Mouse (Mus musculus): Measurements from ENCODE around the gene Prdm13.

Gene Prdm13

DNA sequence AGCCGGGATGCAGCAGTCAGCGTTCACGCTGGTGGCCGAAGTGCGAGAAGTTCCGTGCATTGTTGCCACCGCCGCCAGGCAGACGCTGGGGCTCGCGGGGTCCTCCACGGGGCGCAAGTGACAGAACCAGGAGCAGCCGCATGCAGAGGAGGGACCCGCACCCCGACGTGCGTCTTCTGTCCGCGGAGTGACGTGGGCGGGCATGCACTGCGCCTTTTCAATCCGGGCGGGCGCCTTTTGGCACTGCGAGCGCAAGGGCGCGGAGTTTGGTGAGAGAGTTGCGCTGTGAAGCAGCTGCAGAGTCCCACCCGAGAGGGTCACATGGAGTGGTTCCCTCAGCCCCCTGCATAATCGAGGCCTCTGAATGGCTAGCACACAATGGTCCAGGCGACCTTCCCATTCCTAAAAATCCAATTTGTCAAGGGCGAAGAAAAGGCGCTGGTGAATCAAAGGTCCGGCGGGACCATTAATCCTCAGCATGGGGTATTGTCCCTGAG is at the start of gene Prdm13:
Gene Prdm13 (minus strand): TSS at position 369 of the 497 bp plus-strand sequence.
- DNase-seq (ENCODE audit: low spot score) = peak; percentile 85

DNA sequence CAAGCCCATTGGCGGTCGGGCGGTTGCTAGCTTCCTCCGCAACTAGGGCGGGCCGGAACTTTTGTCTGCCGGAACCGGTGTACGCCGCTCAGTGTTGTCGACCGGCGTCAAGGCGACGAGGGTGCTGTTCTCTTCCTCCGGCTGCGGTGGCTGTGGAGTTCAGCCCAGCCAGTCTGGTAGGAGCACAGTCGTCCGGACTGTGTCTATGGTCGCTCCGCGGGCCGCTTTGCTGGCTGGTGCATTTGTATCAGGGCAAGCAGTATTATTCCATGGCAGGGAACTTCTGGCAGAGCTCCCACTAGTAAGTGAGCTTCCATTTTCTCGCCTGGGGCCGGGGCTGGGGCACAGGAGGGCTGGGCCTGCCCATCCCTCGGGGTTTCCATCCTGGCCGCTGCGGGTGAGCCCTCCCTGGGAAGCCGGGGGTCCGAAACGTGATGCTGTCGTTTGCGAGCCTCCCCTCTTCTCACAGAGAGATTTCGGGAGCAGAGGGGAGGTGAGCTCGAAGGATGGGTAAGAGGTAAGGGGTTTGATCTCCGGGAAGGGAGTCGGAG is 41.9 kb upstream of the Prdm13 start, which contains the start of gene Ccnc:
Gene Ccnc (plus strand): TSS at position 87 of the 551 bp plus-strand sequence.
- peak; percentile 95 for DNase-seq (ENCODE audit: low spot score)

DNA sequence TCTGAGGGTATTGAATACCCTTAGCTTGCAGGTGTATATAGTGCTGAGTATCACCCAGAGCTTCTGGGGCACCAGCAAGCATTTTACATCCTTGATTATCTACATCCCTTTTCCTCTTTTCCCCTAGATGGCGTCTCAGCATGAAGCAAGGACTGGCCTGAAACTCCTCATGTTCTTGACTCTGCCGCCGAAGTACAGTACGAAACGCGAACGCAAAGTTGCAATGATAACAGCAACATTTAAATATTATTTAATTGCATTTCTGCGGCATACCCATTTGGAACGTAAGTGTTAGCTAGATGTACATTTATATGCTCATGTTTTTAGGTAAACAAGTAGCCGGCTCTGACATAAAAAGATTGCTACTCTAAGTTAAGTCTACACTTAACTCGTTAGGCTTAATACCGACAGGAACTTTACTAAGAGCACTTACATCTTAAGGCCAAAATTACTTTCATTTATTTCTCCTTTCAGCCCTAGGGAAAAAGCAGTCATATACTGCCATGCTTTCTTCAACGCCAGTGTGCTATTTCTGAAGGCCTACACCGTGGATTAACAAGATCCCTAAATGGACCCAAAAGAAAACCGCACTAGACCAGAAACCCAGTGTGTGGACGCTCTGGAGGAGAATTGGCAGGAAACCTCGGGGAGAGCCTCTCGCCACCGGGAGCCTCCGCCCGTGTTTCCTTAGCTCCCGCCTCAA is 41.3 kb upstream of the Prdm13 start:
- DNase-seq (ENCODE audit: low spot score) = peak; percentile 81

DNA sequence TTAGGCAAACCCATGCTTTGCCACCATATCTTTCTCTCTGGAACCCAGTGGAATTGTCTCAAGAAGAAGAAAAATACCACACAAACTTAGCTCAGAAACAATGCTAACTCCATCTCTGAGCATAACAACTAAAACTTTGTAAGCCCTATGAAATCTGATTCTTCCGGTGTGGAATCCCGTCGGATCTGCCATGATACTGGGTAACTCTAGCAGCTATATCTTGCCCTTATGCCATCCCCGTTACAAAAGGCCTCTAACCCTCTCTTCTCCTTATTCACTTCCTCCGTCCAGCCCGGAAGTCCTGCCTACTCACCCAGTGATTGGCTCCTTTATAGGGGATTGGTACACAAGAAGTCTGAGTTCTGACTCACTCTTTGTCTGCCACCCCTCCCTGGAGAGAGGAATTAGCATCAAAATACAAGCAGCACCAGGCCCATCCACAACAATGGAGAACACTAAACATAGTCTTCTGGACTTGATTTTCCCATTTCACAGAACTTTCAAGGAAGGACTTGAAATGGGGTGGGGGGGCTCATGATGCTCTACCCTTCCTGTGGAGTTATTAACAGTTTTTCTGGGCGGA is 37.1 kb upstream of the Prdm13 start:
- DNase-seq (ENCODE audit: low spot score) = peak; percentile 45

DNA sequence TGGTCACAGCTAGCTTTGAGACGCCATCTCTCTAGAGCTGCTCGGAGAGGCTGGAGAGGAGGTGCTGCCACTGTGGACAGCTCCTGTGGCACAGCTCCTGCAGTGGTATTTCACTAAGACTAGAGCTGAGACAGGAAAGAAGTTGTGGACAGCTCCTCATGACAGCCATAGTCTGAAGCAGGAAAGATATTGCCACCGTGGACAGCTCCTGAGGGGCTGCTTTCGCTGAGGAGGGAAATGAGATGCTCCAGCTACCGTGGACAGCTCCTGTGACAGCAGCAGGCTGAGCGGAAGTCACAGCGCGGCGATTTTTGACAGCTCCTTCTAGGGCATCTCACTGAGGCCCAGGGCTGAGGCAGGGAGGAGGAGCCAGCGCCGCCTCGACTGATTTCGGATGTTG is 26.4 kb upstream of the Prdm13 start:
- peak; percentile 94 for DNase-seq (ENCODE audit: low spot score)

DNA sequence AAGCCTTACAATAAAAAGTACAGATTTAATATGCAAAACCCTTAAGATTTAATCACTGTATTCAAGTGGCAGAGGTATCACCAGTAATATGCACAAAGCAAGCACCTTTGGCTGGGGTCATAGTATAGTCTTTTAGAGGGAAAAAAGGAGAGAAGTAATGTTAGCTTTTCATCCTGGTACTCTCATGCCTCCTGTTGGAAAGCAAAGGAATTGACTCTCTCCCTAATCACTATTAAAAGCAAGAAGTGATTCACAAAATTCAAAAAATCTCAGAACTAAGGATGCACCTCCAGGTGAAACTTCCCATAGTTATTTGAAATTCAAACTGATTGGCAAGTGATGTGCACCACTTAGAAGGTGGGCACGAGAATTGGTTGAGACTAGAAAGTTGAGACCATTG is 19.3 kb upstream of the Prdm13 start:
- DNase-seq (ENCODE audit: low spot score) = no peak

DNA sequence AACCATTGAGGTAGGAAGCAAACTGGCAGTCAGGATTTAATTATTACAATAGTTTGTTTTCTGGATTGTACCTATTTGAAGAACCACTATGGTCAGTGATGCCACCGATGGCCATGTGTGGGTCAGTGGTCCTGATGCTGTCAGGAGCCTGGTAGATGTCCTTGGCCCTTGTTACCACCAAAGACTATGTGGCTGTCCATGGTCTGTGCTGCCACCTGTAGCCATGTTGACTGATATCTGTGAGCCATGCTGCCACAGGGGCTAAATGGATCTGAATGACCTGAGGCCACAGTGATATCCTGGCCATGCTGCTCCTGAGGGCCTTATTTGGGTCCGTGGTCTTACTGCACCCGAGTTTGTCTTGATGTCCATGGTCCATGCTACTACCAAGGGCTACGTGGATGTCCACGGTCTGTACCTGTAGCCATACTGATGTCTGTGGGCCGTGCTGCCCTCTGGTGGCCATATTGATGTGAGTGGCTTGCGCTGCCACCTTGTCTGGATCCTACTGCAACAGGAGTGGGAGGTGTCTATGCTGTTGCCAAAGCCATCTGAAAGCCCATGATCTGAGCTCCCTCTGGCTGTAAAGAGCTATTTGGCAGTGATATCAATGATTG is 10.0 kb upstream of the Prdm13 start:
- peak; percentile 59 for DNase-seq (ENCODE audit: low spot score)

DNA sequence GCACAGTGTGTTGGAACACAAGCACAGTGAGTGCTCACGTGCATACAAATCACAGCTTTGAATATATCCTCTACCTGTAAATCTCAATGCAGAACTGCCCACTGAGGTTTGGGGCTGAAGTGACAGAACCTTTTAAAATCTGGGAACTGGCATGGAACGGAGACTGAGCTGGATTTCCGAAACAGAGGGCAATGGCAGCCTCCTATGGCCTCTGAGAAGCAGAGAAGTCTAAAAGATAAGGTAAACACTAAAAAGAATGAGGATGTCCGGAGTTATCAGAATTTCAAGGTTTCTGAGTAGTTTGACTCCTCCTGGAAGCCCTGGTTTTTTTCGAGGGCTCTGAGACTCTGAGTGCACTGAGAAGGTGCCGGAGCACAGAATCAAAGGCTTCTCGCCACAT is 4.5 kb upstream of the Prdm13 start:
- peak; percentile 38 for DNase-seq (ENCODE audit: low spot score)

DNA sequence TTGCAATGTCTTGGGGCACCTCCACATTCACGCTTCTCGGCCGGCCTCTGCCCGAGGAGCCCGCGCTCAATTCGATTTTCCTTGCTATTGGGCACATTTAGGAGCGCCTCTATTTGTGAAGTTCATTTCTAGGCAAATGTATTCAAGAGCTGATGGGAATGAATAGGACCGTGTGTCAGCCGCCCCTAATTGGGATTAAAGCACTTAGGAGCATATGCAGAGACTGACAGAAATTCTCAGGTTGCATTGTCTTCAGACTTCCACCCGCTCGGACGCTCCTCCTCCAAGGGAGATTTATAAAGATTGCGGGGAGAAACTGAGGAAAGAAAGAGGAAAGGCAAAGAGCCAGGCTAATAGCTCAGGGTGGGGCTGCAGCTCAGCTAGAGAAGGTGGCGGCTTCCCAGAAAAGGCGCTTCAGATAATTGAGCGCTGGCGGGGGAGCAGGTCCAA is 3.8 kb upstream of the Prdm13 start:
- DNase-seq (ENCODE audit: low spot score) = peak; percentile 73

DNA sequence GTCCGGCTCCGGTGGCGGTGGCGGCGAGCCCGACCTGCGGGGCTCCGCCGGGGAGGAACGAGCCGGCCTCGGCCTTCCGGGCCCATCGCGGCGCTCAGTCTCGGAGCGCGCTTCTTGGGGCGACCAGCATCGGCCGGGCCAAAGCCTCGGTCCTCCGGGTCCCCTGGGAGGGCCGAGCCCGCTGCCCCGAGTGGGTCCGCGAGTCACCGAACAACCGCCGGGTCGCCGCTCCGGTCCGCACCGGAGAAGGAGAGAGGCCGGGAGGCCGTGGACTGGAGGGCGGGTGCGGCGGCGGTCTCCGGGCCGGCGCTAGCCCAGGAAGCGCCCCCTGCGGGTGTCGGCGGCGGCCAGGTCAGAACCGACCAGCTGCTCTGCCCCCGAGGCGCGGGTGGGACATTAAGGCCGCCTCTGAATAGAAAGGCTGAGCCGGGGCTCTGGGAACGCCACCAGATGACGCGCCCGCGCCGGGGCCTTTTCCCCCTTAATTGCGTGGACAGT is 3.0 kb upstream of the Prdm13 start:
- peak; percentile 77 for DNase-seq (ENCODE audit: low spot score)

DNA sequence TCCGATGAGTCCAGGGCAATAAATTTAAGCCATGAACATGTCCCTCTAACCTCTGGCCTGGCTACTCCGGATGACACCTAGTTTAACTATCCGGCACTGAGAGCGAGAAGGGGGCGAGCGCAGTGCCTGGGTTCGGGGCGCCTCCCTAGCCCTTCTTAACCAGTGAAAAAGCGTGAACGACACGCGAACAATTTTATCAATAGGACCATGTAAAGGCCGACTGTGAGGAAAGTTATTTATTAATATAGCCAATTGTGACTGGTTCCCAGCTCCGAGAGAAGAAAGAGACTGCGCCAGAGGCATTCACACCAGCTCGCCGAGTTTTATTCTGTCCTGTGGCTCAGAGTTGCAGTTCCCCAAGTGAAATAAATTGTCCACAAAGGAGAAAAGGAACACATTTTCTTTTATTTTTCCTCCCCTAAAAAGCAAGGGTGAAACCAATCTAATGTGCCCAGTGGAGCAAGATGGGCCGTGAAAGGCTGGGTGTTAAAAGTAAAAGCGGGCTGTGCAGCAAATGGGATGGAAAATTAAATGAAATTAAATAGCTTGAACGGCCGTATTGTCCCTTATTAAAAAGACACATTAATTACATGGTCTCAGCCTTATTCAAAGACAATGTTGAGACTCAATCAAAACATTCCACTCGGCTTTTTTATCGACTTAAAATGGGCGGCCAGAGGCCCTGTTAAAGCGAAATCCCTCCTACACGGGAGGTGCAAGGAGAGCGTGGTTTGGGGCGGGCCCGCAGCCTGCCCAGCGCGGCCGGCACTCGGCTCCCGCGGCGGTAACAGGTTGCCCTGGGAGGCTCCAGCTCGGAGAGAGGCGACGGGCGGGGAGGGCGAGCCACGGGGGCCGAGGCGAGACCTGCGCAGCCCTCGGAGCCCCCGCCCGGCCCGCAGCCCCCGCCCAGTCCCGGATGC is 2.3 kb upstream of the Prdm13 start:
- peak; percentile 73 for DNase-seq (ENCODE audit: low spot score)

DNA sequence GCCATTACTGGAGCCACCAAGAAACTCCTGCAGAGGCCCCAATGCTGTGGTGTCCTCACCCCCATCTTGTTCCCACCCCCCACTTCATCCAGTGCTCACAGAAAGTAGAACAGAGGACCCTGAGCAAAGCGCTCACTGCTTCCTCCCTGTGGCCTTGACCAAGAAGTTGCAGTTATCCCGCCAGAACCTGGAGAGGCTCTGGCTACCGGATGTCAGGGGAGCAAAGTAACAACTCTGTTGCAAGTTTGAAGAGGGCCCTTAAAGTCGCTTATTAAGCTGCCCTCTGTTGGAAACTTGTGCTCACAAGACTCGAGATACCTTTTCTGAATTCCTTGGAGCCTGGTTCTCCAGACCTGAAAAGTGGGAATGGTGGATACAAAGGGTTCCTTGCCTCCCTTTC is 1.2 kb upstream of the Prdm13 start:
- DNase-seq (ENCODE audit: low spot score) = peak; percentile 68

DNA sequence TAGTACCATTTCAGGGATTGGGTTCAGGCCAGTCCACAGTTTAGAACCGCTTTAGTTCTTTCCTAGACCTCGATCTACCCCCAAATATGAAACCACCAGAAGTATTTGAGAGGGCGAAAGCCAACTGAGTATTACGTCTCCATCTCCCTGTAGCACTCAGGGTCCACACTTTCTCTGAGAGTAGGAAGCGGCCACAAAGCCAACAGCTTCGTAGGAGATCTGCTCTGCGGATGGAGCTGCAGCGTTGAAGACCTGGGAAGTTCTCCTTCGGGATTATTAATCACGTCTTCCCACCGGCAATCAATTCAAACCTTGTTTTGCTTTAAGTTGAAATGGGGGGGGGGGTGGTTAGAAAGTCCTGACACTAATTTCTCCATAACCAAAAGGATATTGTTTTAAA is 653 bp upstream of the Prdm13 start:
- no peak for DNase-seq (ENCODE audit: low spot score)

DNA sequence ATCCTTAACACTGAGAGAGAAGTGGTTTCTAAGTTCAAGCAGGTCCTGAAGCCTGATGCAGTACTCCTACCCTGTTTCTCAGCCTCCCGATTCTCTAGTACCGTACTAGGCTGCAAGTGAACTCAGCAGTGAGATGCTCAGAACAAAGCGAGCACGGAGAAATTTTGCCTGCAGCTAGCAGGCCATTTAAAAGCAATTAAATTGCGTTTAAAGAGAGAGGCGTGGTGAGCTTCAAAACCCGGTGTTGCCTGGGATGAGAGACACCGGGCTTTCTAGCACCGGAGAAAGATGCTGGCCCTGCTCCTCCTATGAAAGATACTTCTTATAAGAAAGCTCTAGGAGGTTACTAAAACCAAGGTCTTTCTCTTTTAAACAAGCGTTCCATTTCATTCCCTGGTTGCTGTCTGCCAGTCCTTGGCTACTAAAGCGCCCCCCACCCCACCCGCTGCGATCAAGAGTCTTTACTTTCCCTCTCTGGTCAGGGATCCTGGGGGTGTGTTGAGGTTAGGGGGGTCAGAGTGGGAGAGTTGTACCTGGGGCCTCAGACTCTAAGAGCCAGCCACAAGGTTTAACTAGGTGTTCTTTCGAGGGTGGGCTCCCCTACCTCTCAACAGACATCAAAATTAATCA is 1.3 kb downstream of the Prdm13 start:
- peak; percentile 58 for DNase-seq (ENCODE audit: low spot score)

DNA sequence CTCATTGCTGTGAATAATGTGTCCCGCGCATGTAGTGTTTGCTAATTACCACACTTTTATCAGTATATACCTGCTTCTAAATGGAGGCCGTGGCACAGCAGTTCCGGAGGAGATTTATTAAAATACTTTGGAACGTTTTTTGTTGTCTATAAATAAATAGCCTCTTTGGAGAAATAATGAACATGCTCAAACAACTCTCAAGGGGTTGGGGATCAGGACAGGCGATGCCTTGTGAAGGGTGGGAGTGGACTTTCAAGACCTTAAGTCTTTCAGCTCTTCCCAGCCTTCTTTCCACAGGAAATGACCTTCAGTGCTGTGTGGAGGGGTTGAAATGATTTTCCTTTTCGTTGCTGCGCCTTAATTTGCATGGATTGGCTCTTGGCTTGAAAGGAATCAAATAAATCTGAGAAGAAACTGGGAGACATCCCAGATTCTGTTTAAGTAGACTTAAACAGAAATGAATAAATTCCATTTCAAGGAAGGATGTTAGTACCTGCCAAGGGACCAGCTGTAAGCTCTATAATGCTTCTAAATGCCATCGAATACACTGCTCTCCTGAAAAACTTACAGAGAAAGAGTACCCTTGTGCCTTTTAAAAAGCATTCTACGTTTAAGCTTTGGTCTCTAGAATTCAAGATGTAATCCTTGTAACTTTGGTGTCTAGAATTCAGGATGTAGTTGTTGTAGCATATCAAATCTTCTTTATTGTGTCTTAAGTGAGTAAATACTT is 3.2 kb downstream of the Prdm13 start:
- DNase-seq (ENCODE audit: low spot score) = no peak

DNA sequence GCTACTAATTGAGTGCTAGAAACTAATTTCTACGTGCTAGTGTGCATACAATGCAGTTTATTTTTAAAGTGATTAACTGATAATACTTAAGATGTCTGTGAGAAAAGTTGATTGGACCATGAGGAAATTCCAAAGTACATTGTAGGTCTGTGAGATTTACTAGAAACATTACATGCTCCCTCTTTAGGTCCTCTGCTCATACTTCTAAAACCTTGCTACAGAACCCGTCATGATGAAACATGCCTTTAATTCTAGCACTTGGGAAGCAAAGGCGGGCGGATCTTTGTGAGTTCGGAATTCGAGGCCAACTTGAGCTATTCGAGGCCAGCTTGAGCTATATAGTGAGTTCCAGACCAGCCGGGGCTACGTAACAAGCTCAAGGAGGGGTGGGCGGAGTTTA is 4.8 kb downstream of the Prdm13 start:
- DNase-seq (ENCODE audit: low spot score) = peak; percentile 52

DNA sequence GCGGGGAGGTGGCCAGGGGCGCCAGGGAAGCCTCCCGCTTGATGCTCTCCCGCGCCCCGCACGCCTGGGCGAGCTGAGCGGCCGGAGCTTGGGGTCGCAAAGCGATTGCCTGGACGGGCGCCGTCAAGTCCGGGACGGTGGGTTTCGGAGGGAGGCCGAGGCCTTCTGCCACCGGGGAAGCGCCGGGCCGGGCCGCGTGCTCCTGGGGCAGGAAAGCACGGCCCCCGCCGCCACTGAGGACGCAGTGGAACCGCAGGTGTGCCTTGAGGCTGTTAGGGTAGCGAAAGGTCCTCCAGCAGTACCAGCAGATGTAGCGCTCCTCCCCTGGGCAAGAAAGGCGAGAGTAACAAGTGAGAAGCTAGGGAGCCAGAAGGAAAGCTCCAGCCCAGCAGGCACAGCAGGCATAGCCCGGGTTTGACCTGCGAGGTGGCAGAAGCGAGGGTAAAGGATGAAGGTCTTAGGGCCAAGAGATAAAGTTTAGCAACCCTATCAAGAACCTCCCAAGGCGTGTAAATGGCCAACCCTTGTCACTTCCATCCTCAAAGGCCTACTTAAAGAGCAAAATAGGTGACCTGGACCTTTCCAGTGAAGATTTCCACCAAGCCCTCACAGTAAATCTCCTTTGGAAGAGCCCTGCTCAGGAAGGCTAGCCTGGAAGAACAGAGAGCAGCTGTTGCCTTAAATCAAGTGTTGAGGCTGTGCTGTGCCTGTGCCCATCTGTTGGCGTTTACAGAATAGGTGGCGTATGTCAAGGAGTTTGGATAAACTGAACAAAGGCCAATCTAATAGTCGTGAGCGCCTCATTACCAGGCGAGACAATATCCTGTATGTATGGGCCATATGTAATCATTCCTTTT is 5.9 kb downstream of the Prdm13 start:
- DNase-seq (ENCODE audit: low spot score) = peak; percentile 55

DNA sequence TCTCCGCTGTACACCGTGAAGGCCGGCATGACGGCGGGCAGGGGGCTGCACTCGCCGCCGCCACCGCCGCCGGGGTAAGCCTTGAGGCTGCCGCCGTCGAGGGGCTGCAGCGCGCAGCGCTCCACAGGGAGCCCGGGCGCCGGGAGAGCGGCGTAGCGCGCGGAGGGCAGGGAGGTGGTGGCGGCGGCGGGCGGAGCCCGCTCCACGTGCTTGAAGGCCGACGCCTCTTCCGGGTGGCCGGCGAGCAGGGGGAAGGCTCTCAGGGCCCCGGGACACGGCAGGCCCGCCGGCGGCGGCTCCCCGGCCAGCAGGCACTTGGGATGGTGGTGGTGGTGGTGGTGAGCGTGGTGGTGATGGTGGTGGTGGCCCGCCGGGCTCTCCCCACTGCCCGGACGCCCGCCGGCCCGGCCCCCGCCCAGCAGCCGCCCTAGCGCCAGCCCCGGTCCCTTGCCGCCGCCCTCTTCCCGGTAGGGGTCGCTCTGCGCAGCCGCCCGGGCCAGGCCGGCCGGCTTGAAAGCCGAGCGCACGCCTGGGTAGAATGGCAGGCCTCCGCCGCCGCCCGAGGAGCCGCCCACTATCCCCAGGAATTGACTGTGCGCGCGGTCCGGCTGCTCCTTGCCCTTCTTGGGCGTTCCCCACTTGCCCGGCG is 6.7 kb downstream of the Prdm13 start:
- DNase-seq (ENCODE audit: low spot score) = peak; percentile 80

All from embryo, embryonic 10.5 days (tissue).